Mouse (Mus musculus): ENCODE data around the gene 4933428G20Rik. TPM values are rescaled to one million over a fixed set of nuclear protein-coding genes. Genes with fewer than 3 reads are reported as not detected.

The 4933428G20Rik gene
- 1.1 and 1.4 TPM in 2 replicates for polyA plus RNA-seq (2016; fragmentation: Nextera tagmentation; extraction: Ambion mirVana)

DNA sequence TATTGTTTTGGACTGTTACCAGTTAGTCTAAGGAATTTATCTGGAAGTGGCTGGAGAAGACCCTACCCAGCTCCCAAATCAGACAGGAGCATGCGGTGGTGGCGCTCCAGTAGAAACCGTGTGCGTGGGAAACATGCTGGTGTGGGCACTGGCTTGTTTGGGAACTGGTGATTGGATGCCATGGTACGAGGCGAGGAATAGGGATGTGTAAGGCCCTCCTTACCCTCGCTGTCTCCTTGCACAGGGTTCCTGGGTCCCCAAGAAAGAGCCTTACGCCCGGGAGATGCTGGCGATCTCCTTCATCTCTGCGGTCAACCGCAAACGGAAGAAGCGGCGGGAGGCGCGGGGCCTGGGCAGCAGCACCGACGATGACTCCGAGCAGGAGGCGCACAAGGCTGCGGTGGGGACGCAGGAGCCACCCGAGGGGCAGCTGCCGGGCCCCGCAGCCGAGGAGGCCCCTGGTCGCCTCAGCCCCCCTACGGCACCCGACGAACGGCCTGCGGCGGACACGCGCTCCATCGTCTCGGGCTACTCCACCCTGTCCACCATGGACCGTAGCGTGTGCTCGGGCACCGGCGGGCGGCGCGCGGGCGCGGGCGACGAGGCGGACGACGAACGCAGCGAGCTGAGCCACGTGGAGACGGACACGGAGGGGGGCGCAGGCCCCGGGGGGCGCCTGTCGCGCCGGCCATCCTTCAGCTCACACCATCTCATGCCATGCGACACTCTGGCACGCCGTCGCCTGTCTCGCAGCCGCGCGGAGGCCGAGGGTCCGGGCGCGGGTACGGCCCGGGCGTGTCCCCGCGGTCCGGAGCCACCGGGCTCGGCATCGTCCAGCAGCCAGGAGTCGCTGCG is at the start of gene 4933428G20Rik:
Gene 4933428G20Rik, minus strand, starts transcription at position 476 of the 855 bp plus-strand sequence.
- ATAC-seq (ENCODE audit: insufficient number of reproducible peaks, insufficient read depth, low FRiP score, low TSS enrichment) = 0 out of 2 replicates have a peak, but pooled peaks have one; percentile 36
- Histone ChIP-seq H3K9ac (peak within 1 kb of the TSS; percentile 31), H3K36me3 (peaks cover 20% of the 10 kb centered on the region), H3K27ac (no peak within 1 kb of the TSS), H3K4me2 (replicated peaks) (peak within 1 kb of the TSS; percentile 59), H3K27me3 (peaks cover 50% of the 10 kb centered on the region), H3K4me1 (peaks cover 13% of the 10 kb centered on the region), H3K4me3 (peak within 1 kb of the TSS; percentile 34), H3K9me3 (no peaks in the 10 kb centered on the region)
- WGBS = 11% methylated on average over 77 of the region's 88 CpGs

DNA sequence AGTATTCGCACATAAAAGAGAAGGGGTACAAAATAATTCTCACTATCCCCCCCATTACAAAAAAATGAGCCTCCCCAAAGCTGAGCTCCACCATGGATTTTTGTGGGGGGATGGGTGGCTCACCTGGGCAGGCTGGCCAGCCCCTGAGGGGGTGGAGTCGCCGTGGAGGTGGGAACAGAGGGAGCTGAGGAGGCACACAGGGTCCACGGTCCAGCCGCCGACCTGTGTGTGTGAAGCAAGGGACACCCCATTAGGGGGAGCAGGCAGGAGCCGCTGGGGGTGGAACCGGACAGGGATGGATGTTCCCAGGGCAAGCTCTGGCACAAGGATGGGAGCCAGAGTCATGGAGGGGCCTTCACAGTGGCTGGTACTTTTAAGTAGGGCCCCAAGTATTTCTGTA is 48.6 kb upstream of the 4933428G20Rik start:
- no peaks in the 10 kb centered on the region for H3K36me3 ChIP-seq
- peaks cover 30% of the 10 kb centered on the region for H3K4me1 ChIP-seq
- no peak for ATAC-seq (ENCODE audit: insufficient number of reproducible peaks, insufficient read depth, low FRiP score, low TSS enrichment)
- no peak overlapping the region for H3K4me3 ChIP-seq
- H3K9me3 ChIP-seq = no peaks in the 10 kb centered on the region
- H3K27ac ChIP-seq = no peak overlapping the region
- peaks cover 91% of the 10 kb centered on the region for H3K27me3 ChIP-seq
- no peak overlapping the region for H3K9ac ChIP-seq
- WGBS = 42% methylated on average over 8 of the region's 8 CpGs
- no peak overlapping the region for H3K4me2 ChIP-seq (replicated peaks)

DNA sequence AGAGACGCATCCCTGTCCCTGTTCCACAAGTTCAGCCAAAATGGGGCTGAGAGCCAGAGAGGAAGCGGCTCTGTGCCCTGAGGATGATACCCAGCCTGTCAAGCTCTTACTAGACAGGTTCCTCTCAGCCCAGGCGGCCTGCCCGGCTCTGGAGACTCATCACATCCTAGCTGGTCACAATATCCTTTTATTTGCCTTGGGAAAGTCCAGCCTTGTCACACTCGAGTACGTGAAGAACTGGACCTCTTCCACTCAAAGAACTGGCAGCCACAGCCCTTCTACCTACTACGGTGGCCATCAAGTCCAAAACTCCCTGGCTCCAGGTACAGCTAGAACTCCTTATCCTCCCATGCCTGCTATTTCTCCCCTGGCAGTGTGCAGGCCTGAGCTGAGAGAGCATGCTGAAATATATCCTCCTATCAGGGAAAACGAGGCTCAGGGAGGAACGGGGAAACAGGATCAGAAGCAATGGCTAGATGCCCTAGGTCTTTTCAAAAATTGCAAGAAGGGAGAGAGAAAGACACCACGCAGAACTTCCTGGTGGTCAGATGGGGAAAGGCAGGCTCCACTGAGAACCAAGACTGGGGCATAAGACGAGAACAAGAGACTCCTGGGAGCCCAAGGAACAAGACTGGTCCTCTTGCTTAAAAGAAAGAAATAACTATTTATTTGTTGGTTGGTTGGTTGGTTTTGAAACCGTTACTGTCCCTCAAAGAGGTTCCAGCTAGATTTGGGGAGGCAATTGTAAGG is 48.0 kb upstream of the 4933428G20Rik start:
- H3K4me2 ChIP-seq (replicated peaks) = no peak overlapping the region
- peaks cover 26% of the 10 kb centered on the region for H3K4me1 ChIP-seq
- no peak overlapping the region for H3K4me3 ChIP-seq
- H3K9me3 ChIP-seq = no peaks in the 10 kb centered on the region
- H3K36me3 ChIP-seq = no peaks in the 10 kb centered on the region
- peaks cover 97% of the 10 kb centered on the region for H3K27me3 ChIP-seq
- no peak overlapping the region for H3K27ac ChIP-seq
- no peak overlapping the region for H3K9ac ChIP-seq
- ATAC-seq (ENCODE audit: insufficient number of reproducible peaks, insufficient read depth, low FRiP score, low TSS enrichment) = no peak
- 56% methylated on average over 12 of the region's 12 CpGs for WGBS

DNA sequence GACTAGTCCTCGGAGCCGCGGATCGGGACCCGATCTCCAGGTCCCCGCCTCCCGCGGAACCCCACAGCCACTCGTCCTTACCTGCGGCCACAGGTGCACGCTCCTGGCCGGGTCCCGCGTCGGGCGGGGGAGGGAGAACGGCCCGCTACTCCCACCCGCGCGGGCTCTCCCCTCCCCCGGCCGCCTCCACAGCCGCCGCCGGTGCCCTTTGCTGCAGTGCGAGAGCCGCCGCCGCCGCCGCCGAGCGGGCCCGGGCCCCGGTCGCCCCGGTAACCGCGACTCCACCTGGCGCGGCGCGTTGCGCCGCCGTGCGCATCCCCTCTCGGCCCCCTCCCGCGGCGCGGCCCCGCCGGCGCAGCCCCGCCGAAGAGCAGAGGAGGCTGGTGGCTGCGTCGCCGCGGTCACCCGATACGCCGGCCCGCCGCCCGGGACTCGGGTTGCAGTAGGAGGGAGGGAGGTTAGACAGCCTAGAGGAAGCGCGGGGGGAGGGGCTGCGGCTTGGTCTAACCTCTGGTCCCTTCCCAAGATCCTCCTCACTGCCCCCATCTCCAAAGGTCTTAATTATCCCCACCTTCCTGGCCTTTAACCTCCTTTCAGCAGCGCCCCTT is 46.8 kb upstream of the 4933428G20Rik start:
- H3K36me3 ChIP-seq = no peaks in the 10 kb centered on the region
- H3K4me1 ChIP-seq = peaks cover 18% of the 10 kb centered on the region
- peak overlapping the region; percentile 57 for H3K9ac ChIP-seq
- H3K9me3 ChIP-seq = no peaks in the 10 kb centered on the region
- H3K4me3 ChIP-seq = peak overlapping the region; percentile 61
- under 1% methylated on average over 61 of the region's 73 CpGs for WGBS
- H3K4me2 ChIP-seq (replicated peaks) = peak overlapping the region; percentile 100
- ATAC-seq (ENCODE audit: insufficient number of reproducible peaks, insufficient read depth, low FRiP score, low TSS enrichment) = peak; percentile 54
- H3K27me3 ChIP-seq = peaks cover 91% of the 10 kb centered on the region
- no peak overlapping the region for H3K27ac ChIP-seq

DNA sequence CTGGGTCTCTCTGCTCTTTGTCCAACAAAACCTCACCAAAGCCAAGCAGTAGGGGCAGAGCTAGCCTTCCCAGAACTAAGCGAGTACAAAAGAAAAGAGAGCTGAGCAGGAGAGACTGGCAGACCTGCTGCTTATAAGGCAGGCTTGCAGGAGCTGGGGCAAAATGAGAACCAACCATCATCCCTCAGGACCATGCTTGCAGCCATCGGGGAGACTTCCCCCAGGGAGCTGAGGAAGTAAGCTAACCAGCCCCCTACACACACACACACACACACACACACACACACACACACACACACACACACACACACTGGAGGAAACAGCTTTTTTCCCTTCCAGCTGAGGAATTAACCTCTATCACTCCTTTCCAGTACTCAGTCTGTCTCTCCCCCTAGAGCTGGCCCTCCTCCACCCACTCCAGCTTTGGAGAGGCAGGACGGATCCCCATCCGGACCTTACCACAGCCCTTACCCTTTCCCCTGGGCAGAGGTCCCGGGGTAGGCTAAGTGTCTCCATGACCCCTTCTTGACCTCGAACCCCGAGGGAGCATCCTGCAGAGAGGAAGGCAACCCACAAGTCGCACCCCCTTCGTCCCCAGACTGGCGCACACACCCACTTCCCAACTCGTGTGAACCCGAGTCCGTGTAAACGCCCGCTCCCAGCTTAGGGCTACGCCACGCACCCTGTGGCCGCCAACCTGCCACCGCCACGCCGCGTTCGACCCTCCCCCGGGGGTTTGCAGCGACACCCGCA is 45.8 kb upstream of the 4933428G20Rik start:
- Histone ChIP-seq H3K27me3 (peaks cover 82% of the 10 kb centered on the region), H3K4me1 (peaks cover 13% of the 10 kb centered on the region), H3K4me2 (replicated peaks) (peak overlapping the region; percentile 100), H3K36me3 (no peaks in the 10 kb centered on the region), H3K9me3 (no peaks in the 10 kb centered on the region), H3K4me3 (peak overlapping the region; percentile 61), H3K9ac (peak overlapping the region; percentile 57), H3K27ac (no peak overlapping the region)
- no peak for ATAC-seq (ENCODE audit: insufficient number of reproducible peaks, insufficient read depth, low FRiP score, low TSS enrichment)
- WGBS = 2% methylated on average over 26 of the region's 26 CpGs

DNA sequence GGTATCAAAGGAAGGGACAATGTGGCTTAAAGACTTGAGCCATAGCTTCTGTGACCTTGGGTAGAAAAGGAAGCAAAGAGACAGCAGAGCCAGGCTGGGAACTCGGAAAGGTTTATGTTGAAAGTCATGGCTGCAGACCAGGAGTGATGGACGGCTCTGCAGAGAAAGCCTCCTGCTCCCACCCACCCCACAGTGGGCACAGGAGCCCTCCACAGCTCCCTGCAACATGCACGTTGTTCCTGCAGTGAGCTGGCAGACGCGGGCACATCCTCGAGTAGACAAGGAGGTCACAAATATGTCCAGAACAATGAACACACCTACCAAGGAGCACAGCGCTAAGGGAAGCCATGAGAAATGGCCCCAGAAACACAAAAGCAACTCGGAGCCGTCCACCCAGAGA is 43.7 kb upstream of the 4933428G20Rik start:
- H3K4me3 ChIP-seq = no peak overlapping the region
- peaks cover 73% of the 10 kb centered on the region for H3K27me3 ChIP-seq
- H3K36me3 ChIP-seq = no peaks in the 10 kb centered on the region
- H3K9me3 ChIP-seq = no peaks in the 10 kb centered on the region
- no peak overlapping the region for H3K9ac ChIP-seq
- H3K27ac ChIP-seq = no peak overlapping the region
- no peak overlapping the region for H3K4me2 ChIP-seq (replicated peaks)
- ATAC-seq (ENCODE audit: insufficient number of reproducible peaks, insufficient read depth, low FRiP score, low TSS enrichment) = no peak
- peaks cover 13% of the 10 kb centered on the region for H3K4me1 ChIP-seq
- 84% methylated on average over 9 of the region's 9 CpGs for WGBS

DNA sequence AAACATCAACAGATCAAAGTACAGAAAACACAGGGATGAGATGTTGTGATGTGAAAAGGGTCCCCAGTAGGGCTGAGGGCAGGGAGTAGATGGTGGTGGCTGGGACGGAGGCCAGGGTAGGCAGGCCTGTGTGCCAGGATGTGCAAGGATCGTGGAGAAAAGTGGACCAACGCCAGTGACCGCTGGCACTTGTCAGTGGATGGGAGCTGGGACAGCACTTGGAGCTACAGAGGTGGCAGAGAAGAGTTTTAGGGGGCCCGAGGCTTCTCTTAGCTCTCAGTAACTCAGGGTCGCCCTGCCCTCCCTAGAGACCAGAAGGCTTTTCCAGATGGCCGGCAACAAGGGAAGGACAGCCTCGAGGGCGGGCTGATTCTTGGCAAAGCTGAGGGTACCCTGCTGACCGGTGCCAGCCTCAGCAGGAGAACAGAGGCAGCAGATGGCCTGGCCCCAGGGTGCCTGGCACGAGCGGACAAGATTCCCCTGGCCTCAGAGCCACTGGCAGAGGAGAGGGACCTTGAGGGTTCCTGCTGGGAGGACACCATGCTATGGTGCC is 43.1 kb upstream of the 4933428G20Rik start:
- no peak overlapping the region for H3K4me3 ChIP-seq
- no peaks in the 10 kb centered on the region for H3K9me3 ChIP-seq
- WGBS = 56% methylated on average over 12 of the region's 12 CpGs
- H3K9ac ChIP-seq = no peak overlapping the region
- peaks cover 71% of the 10 kb centered on the region for H3K27me3 ChIP-seq
- H3K4me2 ChIP-seq (replicated peaks) = no peak overlapping the region
- H3K27ac ChIP-seq = no peak overlapping the region
- ATAC-seq (ENCODE audit: insufficient number of reproducible peaks, insufficient read depth, low FRiP score, low TSS enrichment) = no peak
- H3K36me3 ChIP-seq = no peaks in the 10 kb centered on the region
- H3K4me1 ChIP-seq = peaks cover 13% of the 10 kb centered on the region

DNA sequence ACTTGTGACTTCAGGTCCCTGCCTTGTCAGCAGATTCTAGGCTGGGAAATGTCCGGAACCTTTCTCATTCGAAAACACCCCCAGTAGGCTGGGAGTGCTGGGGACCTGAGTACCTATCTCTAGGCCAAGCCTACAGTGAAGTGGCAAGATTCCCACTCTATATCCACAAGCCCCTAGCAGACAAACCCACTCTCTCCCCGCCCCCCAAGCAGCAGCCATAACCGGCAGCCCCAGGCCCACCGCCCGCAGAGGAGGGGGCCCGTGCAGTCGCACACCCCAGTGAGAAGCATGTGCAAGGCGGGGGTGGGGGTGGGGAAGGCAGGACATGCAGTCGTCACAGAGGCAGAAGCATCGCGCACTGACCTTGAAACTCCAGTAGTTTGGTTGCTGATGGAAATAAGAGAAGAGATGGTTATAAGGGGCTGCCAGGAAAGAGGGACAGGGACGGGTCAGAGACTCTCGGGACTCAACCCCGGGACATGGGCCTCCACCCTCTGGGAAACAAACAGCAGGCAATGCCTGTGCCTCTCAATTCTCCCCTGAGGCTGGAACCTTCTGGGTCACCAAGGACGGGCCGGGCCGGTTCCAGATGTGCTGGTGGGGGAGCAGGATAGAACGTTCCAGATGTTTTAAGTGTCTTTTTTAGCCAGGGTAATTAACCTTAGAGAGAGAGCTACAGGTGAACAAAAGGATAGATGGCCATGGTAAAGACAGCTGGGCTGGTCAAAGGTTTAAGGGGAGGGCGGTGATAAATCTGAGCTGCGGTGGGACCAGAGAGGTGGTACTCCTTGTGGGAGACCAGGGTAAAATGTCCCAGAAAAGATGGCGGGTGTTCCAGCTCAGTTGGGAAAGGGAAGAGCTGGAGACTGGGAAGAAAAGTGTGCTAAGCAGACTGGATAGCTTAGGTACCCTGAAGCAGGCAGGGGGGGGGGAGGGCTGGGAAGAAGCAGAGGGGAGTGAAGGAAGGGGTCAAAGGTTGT is 42.3 kb upstream of the 4933428G20Rik start:
- no peak overlapping the region for H3K9ac ChIP-seq
- H3K9me3 ChIP-seq = no peaks in the 10 kb centered on the region
- H3K36me3 ChIP-seq = no peaks in the 10 kb centered on the region
- H3K4me2 ChIP-seq (replicated peaks) = no peak overlapping the region
- no peak overlapping the region for H3K4me3 ChIP-seq
- peaks cover 17% of the 10 kb centered on the region for H3K4me1 ChIP-seq
- 63% methylated on average over 22 of the region's 22 CpGs for WGBS
- H3K27me3 ChIP-seq = peaks cover 71% of the 10 kb centered on the region
- H3K27ac ChIP-seq = no peak overlapping the region
- no peak for ATAC-seq (ENCODE audit: insufficient number of reproducible peaks, insufficient read depth, low FRiP score, low TSS enrichment)

DNA sequence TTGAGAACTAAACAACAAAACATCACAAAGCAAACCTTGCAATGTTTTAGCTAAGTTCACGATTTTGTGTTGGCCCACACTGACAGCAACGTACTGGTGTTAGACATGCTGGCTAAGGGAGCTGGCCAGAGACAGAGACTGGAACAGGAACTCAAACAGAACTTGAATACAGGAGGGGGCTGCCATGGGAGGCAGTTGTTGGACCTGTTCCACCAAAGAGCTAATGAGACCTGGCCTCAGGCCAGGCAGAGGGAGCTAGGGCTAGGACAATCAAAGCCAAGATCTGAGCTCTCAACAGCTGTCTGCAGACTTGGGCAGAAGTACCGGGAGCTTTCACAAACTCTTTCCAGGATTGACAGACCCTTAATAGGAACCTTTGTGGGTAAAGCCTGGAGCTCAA is 40.5 kb upstream of the 4933428G20Rik start:
- Histone ChIP-seq H3K4me3 (no peak overlapping the region), H3K36me3 (no peaks in the 10 kb centered on the region), H3K27ac (no peak overlapping the region), H3K9ac (no peak overlapping the region), H3K9me3 (no peaks in the 10 kb centered on the region), H3K4me1 (peaks cover 19% of the 10 kb centered on the region), H3K27me3 (peaks cover 71% of the 10 kb centered on the region), H3K4me2 (replicated peaks) (no peak overlapping the region)
- WGBS = 46% methylated on average over 3 of the region's 3 CpGs
- ATAC-seq (ENCODE audit: insufficient number of reproducible peaks, insufficient read depth, low FRiP score, low TSS enrichment) = no peak

DNA sequence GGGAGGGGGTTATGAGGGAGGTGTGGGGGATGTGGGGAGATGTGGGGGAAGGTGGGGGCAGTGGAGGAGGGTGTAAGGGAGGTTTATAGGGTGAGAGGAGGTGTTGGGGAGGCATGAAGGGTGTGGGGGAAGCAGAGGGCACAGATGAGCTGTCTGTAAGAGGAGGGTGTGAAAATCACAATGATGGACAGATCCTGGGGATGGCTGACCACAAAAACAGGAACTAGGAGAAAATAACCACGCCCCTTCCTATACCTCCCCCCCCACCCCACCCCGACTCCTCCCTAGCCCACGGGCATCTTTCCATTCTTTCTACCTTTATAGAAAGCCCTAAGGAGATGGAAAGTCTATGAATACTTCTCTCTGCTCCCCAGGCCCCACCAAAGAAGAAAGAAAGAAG is 40.0 kb upstream of the 4933428G20Rik start:
- WGBS = 59% methylated on average over 3 of the region's 3 CpGs
- H3K4me1 ChIP-seq = peaks cover 21% of the 10 kb centered on the region
- no peak overlapping the region for H3K4me2 ChIP-seq (replicated peaks)
- H3K27ac ChIP-seq = no peak overlapping the region
- H3K9ac ChIP-seq = no peak overlapping the region
- ATAC-seq (ENCODE audit: insufficient number of reproducible peaks, insufficient read depth, low FRiP score, low TSS enrichment) = no peak
- H3K27me3 ChIP-seq = peaks cover 71% of the 10 kb centered on the region
- H3K4me3 ChIP-seq = no peak overlapping the region
- no peaks in the 10 kb centered on the region for H3K9me3 ChIP-seq
- no peaks in the 10 kb centered on the region for H3K36me3 ChIP-seq
